Mouse (Mus musculus) midbrain, embryonic 11.5 days (tissue): Measurements from ENCODE around the gene Nudcd2. TPM values are rescaled to one million over a fixed set of nuclear protein-coding genes. Genes with fewer than 3 reads are reported as not detected.
A peak's percentile ranks its signal among the peaks of the same experiment; 100 is the strongest.

Experiments used
- ATAC-seq: fragments of 200-750 bp; cut with Nextera tagmentation; 2 replicates; pipeline ENCODE4 v1.8.0; 2017; ENCODE audit warnings: moderate TSS enrichment, moderate library complexity; ENCODE audit not compliant: low FRiP score
- DNase-seq: peaks from one replicate; pipeline ENCODE4 v3.0.0; 2015; ENCODE audit warnings: low spot score; ENCODE audit errors: missing footprints
- H3K27ac ChIP-seq: fragments of 300-500 bp; sonication (generic); 2 replicates; pipeline ENCODE4 v1.5.1; 2014; ENCODE audit warnings: low read depth, low read length
- H3K27me3 ChIP-seq: fragments of 300-500 bp; sonication (generic); 2 replicates; pipeline ENCODE4 v1.6.1; 2014; ENCODE audit warnings: mild to moderate bottlenecking, low read length, moderate library complexity, mixed read lengths; ENCODE audit not compliant: control insufficient read depth, insufficient read depth
- H3K36me3 ChIP-seq: fragments of 300-500 bp; sonication (generic); 2 replicates; pipeline ENCODE4 v1.6.1; 2014; ENCODE audit warnings: mild to moderate bottlenecking, low read length, moderate library complexity, mixed read lengths; ENCODE audit not compliant: control insufficient read depth, insufficient read depth
- H3K4me1 ChIP-seq: fragments of 300-500 bp; sonication (generic); 2 replicates; pipeline ENCODE4 v1.6.1; 2014; ENCODE audit warnings: low read length; ENCODE audit not compliant: control insufficient read depth, insufficient read depth
- H3K4me2 ChIP-seq: fragments of 300-500 bp; sonication (generic); 2 replicates; pipeline ENCODE4 v1.6.1; 2014; ENCODE audit warnings: mild to moderate bottlenecking, moderate library complexity
- H3K4me3 ChIP-seq: fragments of 300-500 bp; sonication (generic); 2 replicates; pipeline ENCODE4 v1.5.1; 2014; ENCODE audit warnings: low read depth, low read length
- H3K9ac ChIP-seq: fragments of 300-500 bp; sonication (generic); 2 replicates; pipeline ENCODE4 v1.6.1; 2014; ENCODE audit warnings: low read length
- H3K9me3 ChIP-seq: fragments of 300-500 bp; sonication (generic); 2 replicates; pipeline ENCODE4 v1.6.1; 2016; ENCODE audit warnings: low read length; ENCODE audit not compliant: control insufficient read depth
- WGBS: fragments of 180-500 bp; shearing (Covaris S2); extraction: QIAGEN DNeasy Blood & Tissue Kit; methylation state at CpG from one replicate; pipeline ENCODE4 v1.1.7; 2014; 5-methylcytosine and 5-hydroxymethylcytosine counted together
- polyA plus RNA-seq: library from polyadenylated mRNA; unstranded; fragments of >200 nt; fragmentation: Nextera tagmentation; extraction: Ambion mirVana; gene quantifications from 2 replicates; pipeline ENCODE4 v1.2.1, GENCODE M21; 2014

Nudcd2 gene
- polyA plus RNA-seq: 196 and 215 TPM in 2 replicates

DNA sequence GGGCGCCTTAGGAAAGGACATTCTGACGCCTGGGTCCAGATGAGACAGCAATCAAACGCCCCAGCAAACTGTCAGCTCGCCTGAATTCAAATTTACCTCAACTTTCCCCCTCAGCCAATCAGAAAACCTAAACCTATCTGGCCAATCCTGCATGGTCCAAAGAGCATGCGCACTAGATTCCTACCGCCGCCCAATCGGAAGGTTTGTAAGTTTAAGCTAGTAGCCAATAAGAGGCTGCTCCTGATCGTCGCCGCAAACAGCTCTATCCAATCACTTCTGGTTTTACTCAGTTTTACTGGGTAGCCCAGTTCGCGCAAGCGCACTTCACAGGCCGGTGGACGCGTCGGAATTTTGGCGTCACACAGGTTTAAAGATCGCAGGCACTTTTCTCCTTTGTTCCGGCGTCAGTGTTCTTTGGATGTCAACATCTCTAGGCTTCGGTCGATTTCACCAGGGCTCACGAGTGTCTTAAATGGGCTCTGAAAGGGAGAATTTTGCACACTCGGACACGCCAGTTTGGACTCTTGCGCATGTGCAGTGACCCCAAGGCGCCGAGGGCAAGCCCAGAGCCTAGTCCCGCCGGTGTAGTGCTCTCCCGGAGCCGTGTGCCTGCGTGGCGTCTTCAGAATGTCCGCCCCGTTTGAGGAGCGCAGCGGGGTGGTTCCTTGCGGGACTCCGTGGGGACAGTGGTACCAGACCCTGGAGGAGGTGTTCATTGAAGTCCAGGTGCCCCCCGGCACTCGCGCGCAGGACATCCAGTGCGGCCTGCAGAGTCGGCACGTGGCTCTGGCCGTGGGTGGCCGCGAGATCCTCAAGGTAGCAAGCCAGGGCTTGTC is at the start of gene Nudcd2, which contains the start of gene Hmmr:
Gene Nudcd2, plus strand, starts transcription at position 329 of the 836 bp plus-strand sequence.
Gene Hmmr, minus strand, starts transcription at position 84 of the 836 bp plus-strand sequence.
- Histone ChIP-seq H3K9ac (peak within 1 kb of the TSS; percentile 97), H3K36me3 (peaks cover 8% of the 10 kb centered on the region; the same call in 1 of the 2 replicates), H3K27me3 (no peaks in the 10 kb centered on the region), H3K4me1 (peaks cover 22% of the 10 kb centered on the region), H3K9me3 (no peaks in the 10 kb centered on the region), H3K4me3 (peak within 1 kb of the TSS; percentile 86), H3K4me2 (peak within 1 kb of the TSS; percentile 72), H3K27ac (peak within 1 kb of the TSS; percentile 76)
- peak; percentile 99 for DNase-seq
- WGBS: under 1% methylated on average over 52 of the region's 52 CpGs
- peak; percentile 99 for ATAC-seq

GRCm38 (mm10) chr11:40690444-40691127 is 42.9 kb upstream of the Nudcd2 start:
- H3K4me1 ChIP-seq: peaks cover 11% of the 10 kb centered on the region
- H3K9ac ChIP-seq: no peak overlapping the region
- no peak overlapping the region for H3K4me3 ChIP-seq
- H3K36me3 ChIP-seq: peaks cover 3% of the 10 kb centered on the region; the same call in 1 of the 2 replicates
- no peak overlapping the region for H3K4me2 ChIP-seq
- H3K27me3 ChIP-seq: no peaks in the 10 kb centered on the region
- WGBS: 87% methylated on average over 5 of the region's 5 CpGs
- no peak overlapping the region for H3K27ac ChIP-seq
- ATAC-seq (no peak), DNase-seq (no peak)
- no peaks in the 10 kb centered on the region for H3K9me3 ChIP-seq

GRCm38 (mm10) chr11:40692101-40692509 is 41.4 kb upstream of the Nudcd2 start:
- peak overlapping the region; percentile 64 for H3K4me2 ChIP-seq
- DNase-seq (no peak), ATAC-seq (peak; percentile 73)
- peaks cover 11% of the 10 kb centered on the region for H3K4me1 ChIP-seq
- no peaks in the 10 kb centered on the region for H3K27me3 ChIP-seq
- H3K9ac ChIP-seq: peak overlapping the region; percentile 74
- 0 out of 2 replicates have a peak, but pooled peaks cover 2% of the 10 kb centered on the region for H3K36me3 ChIP-seq
- under 1% methylated on average over 28 of the region's 28 CpGs for WGBS
- H3K4me3 ChIP-seq: peak overlapping the region; percentile 84
- H3K27ac ChIP-seq: peak overlapping the region; percentile 30
- H3K9me3 ChIP-seq: no peaks in the 10 kb centered on the region

- ATAC-seq (peak; percentile 96), DNase-seq (peak; percentile 98)
- peak overlapping the region; percentile 64 for H3K4me2 ChIP-seq
- peaks cover 11% of the 10 kb centered on the region for H3K4me1 ChIP-seq
- no peaks in the 10 kb centered on the region for H3K27me3 ChIP-seq
- peak overlapping the region; percentile 84 for H3K4me3 ChIP-seq
- H3K9me3 ChIP-seq: no peaks in the 10 kb centered on the region
- 1% methylated on average over 36 of the region's 36 CpGs for WGBS
- no peaks in the 10 kb centered on the region for H3K36me3 ChIP-seq
- peak overlapping the region; percentile 30 for H3K27ac ChIP-seq
- H3K9ac ChIP-seq: peak overlapping the region; percentile 95
These were observed 40.7 kb upstream of the Nudcd2 start for GRCm38 (mm10) chr11:40692511-40693365.

- Histone ChIP-seq H3K4me2 (peak overlapping the region; percentile 64), H3K27ac (peak overlapping the region; percentile 92; the same call in 1 of the 2 replicates), H3K9me3 (no peaks in the 10 kb centered on the region), H3K9ac (peak overlapping the region; percentile 95), H3K36me3 (no peaks in the 10 kb centered on the region), H3K4me3 (peak overlapping the region; percentile 84), H3K27me3 (no peaks in the 10 kb centered on the region), H3K4me1 (peaks cover 11% of the 10 kb centered on the region)
- ATAC-seq (no peak), DNase-seq (peak; percentile 93)
- WGBS: 1% methylated on average over 16 of the region's 16 CpGs
These were observed 40.0 kb upstream of the Nudcd2 start for GRCm38 (mm10) chr11:40693366-40693951.

DNA sequence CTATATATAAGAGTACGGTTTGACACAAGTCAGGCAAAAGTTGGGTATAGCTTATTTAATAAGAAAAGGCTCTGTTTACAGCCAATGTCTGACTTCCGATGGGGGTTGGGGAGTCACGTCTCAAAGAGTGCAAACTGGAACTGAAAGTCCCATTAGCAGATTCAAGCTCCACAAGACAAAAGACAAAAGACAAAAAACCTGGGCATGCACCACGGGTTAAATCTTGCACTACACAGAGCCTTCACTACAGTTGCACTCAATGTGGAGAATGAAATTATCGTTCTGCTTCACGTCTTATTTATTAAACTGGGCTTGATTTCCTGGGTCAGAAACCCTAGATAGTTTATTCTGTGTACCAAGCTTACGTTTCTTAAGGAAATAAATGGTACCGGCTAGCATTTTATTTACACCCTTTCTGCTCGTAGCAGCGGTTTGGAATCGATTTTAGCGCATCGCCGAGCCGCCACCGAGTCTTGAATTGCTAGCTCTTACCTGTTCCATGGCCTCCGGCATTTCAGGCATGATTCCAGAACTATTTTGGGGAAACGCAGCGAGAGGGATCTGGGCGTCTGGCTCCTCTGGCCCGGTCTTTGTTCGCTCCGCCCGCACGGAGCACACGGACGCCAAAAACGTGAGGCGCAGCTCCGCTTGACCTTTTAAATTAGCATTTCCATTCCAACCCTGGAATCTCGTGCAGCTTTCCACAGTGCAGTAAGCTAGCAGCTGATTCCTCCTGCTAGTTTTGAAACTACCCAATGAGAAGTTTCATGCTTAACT is 39.0 kb upstream of the Nudcd2 start:
- Histone ChIP-seq H3K9me3 (no peaks in the 10 kb centered on the region), H3K27me3 (no peaks in the 10 kb centered on the region), H3K27ac (peak overlapping the region; percentile 92), H3K4me1 (peaks cover 11% of the 10 kb centered on the region), H3K36me3 (no peaks in the 10 kb centered on the region), H3K4me3 (peak overlapping the region; percentile 84), H3K4me2 (peak overlapping the region; percentile 64), H3K9ac (peak overlapping the region; percentile 95)
- ATAC-seq: peak; percentile 75
- peak; percentile 97 for DNase-seq
- WGBS: under 1% methylated on average over 31 of the region's 31 CpGs

DNA sequence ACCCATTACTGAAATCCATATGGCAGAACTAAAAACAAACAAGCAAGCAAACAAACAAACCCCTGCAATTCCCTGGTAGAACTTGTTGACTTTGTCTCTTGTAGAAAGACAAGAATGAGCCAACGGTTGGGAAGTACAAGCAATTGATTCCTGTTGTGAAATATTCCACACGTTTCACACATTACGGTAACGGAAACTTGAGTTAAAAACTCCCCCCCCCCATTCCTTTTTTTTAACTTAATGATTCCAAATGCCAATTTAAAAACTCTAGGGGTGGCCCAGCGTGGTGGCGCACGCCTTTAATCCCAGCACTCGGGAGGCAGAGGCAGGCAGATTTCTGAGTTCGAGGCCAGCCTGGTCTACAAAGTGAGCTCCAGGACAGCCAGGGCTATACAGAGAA is 38.4 kb upstream of the Nudcd2 start, which contains the start of gene Mat2b:
Gene Mat2b, minus strand, starts transcription at position 101 of the 400 bp plus-strand sequence.
- Histone ChIP-seq H3K9me3 (no peaks in the 10 kb centered on the region), H3K27me3 (no peaks in the 10 kb centered on the region), H3K27ac (peak within 1 kb of the TSS; percentile 92), H3K36me3 (no peaks in the 10 kb centered on the region), H3K4me1 (peaks cover 11% of the 10 kb centered on the region), H3K4me2 (peak within 1 kb of the TSS; percentile 64), H3K4me3 (peak within 1 kb of the TSS; percentile 84), H3K9ac (peak within 1 kb of the TSS; percentile 95)
- DNase-seq (no peak), ATAC-seq (no peak)
- 88% methylated on average over 9 of the region's 9 CpGs for WGBS
